Mouse (Mus musculus): ENCODE results near the gene Auts2. TPM values are rescaled to one million over a fixed set of nuclear protein-coding genes. Genes with fewer than 3 reads are reported as not detected.

Auts2 gene
- polyA plus RNA-seq, 1 experiment: 0.01 TPM

GRCm38 (mm10) chr5:131650381-131650891 lies 892.7 kb downstream of the Auts2 start:
- TF ChIP-seq TAL1 (IDR thresholded peaks at IDR 0.05; ENCODE audit: low read length): no peak
- no peak for TF ChIP-seq GATA1 (IDR thresholded peaks at IDR 0.05; ENCODE audit: low read length)
- Histone ChIP-seq H3K36me3 (ENCODE audit: control insufficient read depth) (no peaks in the 10 kb centered on the region), H3K4me3 (replicated peaks) (no peak overlapping the region), H3K27me3 (ENCODE audit: control insufficient read depth) (no peaks in the 10 kb centered on the region), H3K9me3 (ENCODE audit: control insufficient read depth, low read length) (no peaks in the 10 kb centered on the region), H3K4me1 (ENCODE audit: control insufficient read depth) (no peaks in the 10 kb centered on the region)

GRCm38 (mm10) chr5:131647683-131648119 lies 895.4 kb downstream of the Auts2 start:
- Histone ChIP-seq H3K4me3 (replicated peaks) (no peak overlapping the region), H3K4me1 (ENCODE audit: control insufficient read depth) (no peaks in the 10 kb centered on the region), H3K9me3 (ENCODE audit: control insufficient read depth, low read length) (no peaks in the 10 kb centered on the region), H3K27me3 (ENCODE audit: control insufficient read depth) (no peaks in the 10 kb centered on the region), H3K36me3 (ENCODE audit: control insufficient read depth) (no peaks in the 10 kb centered on the region)
- TF ChIP-seq GATA1 (IDR thresholded peaks at IDR 0.05; ENCODE audit: low read length) (no peak), TAL1 (IDR thresholded peaks at IDR 0.05; ENCODE audit: low read length) (no peak)

GRCm38 (mm10) chr5:131647104-131647682 lies 896.0 kb downstream of the Auts2 start:
- TF ChIP-seq GATA1 (IDR thresholded peaks at IDR 0.05; ENCODE audit: low read length) (no peak), TAL1 (IDR thresholded peaks at IDR 0.05; ENCODE audit: low read length) (no peak)
- H3K9me3 ChIP-seq (ENCODE audit: control insufficient read depth, low read length): no peaks in the 10 kb centered on the region
- no peaks in the 10 kb centered on the region for H3K36me3 ChIP-seq (ENCODE audit: control insufficient read depth)
- H3K27me3 ChIP-seq (ENCODE audit: control insufficient read depth): no peaks in the 10 kb centered on the region
- no peak overlapping the region for H3K4me3 ChIP-seq (replicated peaks)
- no peaks in the 10 kb centered on the region for H3K4me1 ChIP-seq (ENCODE audit: control insufficient read depth)

- H3K9me3 ChIP-seq (ENCODE audit: control insufficient read depth, low read length): no peaks in the 10 kb centered on the region
- TF ChIP-seq GATA1 (IDR thresholded peaks at IDR 0.05; ENCODE audit: low read length): no peak
- TF ChIP-seq TAL1 (IDR thresholded peaks at IDR 0.05; ENCODE audit: low read length): no peak
- H3K27me3 ChIP-seq (ENCODE audit: control insufficient read depth): no peaks in the 10 kb centered on the region
- H3K36me3 ChIP-seq (ENCODE audit: control insufficient read depth): no peaks in the 10 kb centered on the region
- no peak overlapping the region for H3K4me3 ChIP-seq (replicated peaks)
- H3K4me1 ChIP-seq (ENCODE audit: control insufficient read depth): no peaks in the 10 kb centered on the region
Observed at GRCm38 (mm10) chr5:131646192-131646775, 896.9 kb downstream of the Auts2 start.

- H3K4me1 ChIP-seq (ENCODE audit: control insufficient read depth): no peaks in the 10 kb centered on the region
- TF ChIP-seq GATA1 (IDR thresholded peaks at IDR 0.05; ENCODE audit: low read length): no peak
- no peak for TF ChIP-seq TAL1 (IDR thresholded peaks at IDR 0.05; ENCODE audit: low read length)
- H3K4me3 ChIP-seq (replicated peaks): no peak overlapping the region
- H3K27me3 ChIP-seq (ENCODE audit: control insufficient read depth): no peaks in the 10 kb centered on the region
- no peaks in the 10 kb centered on the region for H3K36me3 ChIP-seq (ENCODE audit: control insufficient read depth)
- H3K9me3 ChIP-seq (ENCODE audit: control insufficient read depth, low read length): no peaks in the 10 kb centered on the region
Observed at GRCm38 (mm10) chr5:131645341-131646191, 897.6 kb downstream of the Auts2 start.

GRCm38 (mm10) chr5:131644331-131644730 lies 898.8 kb downstream of the Auts2 start:
- Histone ChIP-seq H3K4me1 (ENCODE audit: control insufficient read depth) (no peaks in the 10 kb centered on the region), H3K27me3 (ENCODE audit: control insufficient read depth) (no peaks in the 10 kb centered on the region), H3K4me3 (replicated peaks) (no peak overlapping the region), H3K9me3 (ENCODE audit: control insufficient read depth, low read length) (no peaks in the 10 kb centered on the region), H3K36me3 (ENCODE audit: control insufficient read depth) (no peaks in the 10 kb centered on the region)
- TF ChIP-seq GATA1 (IDR thresholded peaks at IDR 0.05; ENCODE audit: low read length) (no peak), TAL1 (IDR thresholded peaks at IDR 0.05; ENCODE audit: low read length) (no peak)

- TF ChIP-seq GATA1 (IDR thresholded peaks at IDR 0.05; ENCODE audit: low read length) (no peak), TAL1 (IDR thresholded peaks at IDR 0.05; ENCODE audit: low read length) (no peak)
- H3K9me3 ChIP-seq (ENCODE audit: control insufficient read depth, low read length): no peaks in the 10 kb centered on the region
- no peaks in the 10 kb centered on the region for H3K4me1 ChIP-seq (ENCODE audit: control insufficient read depth)
- H3K4me3 ChIP-seq (replicated peaks): no peak overlapping the region
- no peaks in the 10 kb centered on the region for H3K27me3 ChIP-seq (ENCODE audit: control insufficient read depth)
- H3K36me3 ChIP-seq (ENCODE audit: control insufficient read depth): no peaks in the 10 kb centered on the region
Observed at GRCm38 (mm10) chr5:131643176-131644174, 899.7 kb downstream of the Auts2 start.

GRCm38 (mm10) chr5:131642752-131643151 lies 900.4 kb downstream of the Auts2 start:
- Histone ChIP-seq H3K27me3 (ENCODE audit: control insufficient read depth) (no peaks in the 10 kb centered on the region), H3K9me3 (ENCODE audit: control insufficient read depth, low read length) (no peaks in the 10 kb centered on the region), H3K36me3 (ENCODE audit: control insufficient read depth) (no peaks in the 10 kb centered on the region), H3K4me3 (replicated peaks) (no peak overlapping the region), H3K4me1 (ENCODE audit: control insufficient read depth) (no peaks in the 10 kb centered on the region)
- TF ChIP-seq TAL1 (IDR thresholded peaks at IDR 0.05; ENCODE audit: low read length) (no peak), GATA1 (IDR thresholded peaks at IDR 0.05; ENCODE audit: low read length) (no peak)
